Mouse (Mus musculus) thymus, postnatal 36 days (tissue): ENCODE results near the gene Bpifa6.

ENCODE experiments used
- DNase-seq, 2 experiments: peaks; one replicate each; pipeline ENCODE4 v3.0.0; 2022; ENCODE audit warnings: mixed read lengths in 2 of 2

Bpifa6 gene

DNA sequence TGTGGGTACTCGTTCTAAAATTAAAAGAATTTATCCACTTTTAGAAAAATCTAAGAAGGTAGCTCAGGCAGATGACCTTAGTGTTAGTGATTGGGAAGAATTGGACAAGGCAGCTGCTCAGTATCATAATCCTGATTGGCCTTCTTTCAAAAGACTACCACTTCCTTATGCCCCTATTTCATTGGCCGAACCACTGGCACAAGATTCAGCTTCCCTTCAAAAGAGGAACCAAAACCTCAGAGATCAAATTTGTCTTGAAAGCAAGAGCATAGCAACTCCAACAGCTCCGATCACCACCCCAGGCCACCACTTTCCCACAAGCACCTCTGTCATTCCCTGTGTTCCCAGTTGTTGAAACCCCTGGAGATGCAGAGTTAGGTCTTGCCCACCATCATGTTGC lies 70.0 kb downstream of the Bpifa6 start:
- DNase-seq: no peak
